Mouse (Mus musculus) adrenal gland, adult 18-20 months (tissue): ENCODE data around the gene Arhgap20. TPM values are rescaled to one million over a fixed set of nuclear protein-coding genes. Genes with fewer than 3 reads are reported as not detected.

Experiments
- DNase-seq, 2 experiments: peaks; one replicate each; pipeline ENCODE4 v3.0.0; 2021 to 2022; ENCODE audit warnings: low spot score in 2 of 2
- total RNA-seq, 2 experiments: library from RNA; stranded (reverse); gene quantifications; 1 replicate in 1 of 2; 2 replicates in 1 of 2; pipeline ENCODE4 v1.2.3; 2021

The Arhgap20 gene
- total RNA-seq, 2 experiments from 2014 or later = 1.1 to 3.5 TPM

DNA sequence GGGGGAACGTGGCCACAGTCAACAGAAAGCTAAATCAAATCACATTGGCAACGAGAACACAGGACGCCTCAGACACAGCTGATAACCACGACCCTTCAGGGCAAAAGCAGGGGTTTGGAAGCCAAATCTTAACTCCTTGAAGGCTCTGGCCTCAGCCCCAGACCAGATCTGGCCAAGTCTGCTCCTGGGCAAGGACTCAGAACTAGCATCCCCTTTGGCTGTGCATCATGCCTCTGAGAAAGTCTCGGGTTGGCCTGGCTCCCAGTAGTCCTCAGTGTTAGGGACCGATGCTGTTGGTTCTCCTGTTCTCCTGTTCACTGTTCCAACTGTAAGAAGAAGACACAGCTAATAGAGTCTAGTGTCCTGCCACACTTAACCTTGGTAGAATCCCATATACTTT, 30.1 kb downstream of the Arhgap20 start:
- no peak for DNase-seq

DNA sequence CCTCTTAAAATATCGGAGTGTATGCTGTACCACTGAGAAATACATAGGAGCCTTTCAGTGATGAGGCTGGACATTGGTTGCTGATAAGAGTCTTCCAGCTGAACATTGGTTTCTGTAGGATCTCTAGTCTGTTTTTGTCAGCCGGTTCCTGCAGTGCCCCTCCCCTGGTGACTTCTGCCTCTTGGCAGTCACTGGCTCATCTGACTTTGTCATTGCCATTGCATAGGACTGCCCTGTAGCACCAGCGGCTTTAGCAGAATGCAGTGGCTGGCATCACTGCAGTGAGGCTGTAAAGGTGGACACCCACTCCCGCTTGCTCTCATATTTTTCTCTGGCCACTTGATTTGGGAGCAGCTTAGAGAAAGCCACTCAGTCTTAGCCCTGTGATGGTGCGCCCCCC, 33.1 kb downstream of the Arhgap20 start:
- DNase-seq = no peak

DNA sequence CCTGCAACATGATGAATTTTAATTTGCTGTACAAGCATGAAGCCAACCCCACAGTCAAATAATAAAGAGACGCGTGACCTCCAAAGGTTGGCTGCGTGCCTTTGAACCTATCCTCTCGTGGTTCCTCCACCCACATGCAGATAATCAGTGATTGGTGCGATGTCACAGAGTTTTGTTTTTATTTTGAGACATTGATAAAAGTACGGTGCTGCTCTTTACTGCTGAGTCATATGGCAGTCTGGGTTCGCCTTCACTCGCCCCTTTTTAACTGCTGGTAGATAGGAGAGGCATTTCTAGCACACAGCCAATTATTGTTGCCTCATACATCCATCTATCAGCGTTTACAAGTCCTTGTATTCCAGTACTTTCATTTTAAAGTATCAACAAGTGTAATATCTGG, 34.0 kb downstream of the Arhgap20 start:
- DNase-seq = no peak

DNA sequence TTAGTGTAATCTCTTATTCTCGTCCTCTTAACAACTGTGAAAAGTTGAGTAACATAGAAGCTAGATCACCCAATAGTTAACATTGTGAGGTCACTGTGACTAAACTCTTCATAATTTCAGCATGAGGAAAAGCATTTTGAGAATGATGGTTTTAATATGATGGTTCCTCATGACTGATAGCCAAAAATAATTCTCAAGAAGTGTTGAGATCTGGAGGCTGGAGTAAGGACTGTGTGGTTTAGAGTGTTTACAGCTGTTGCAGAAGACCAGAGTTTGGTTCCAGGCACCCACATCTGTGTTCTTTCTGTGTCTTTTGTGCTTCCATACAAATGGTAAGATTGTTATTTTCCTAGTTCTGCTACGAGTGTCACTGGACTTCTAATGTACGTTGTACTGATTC, 42.1 kb downstream of the Arhgap20 start:
- DNase-seq = no peak

DNA sequence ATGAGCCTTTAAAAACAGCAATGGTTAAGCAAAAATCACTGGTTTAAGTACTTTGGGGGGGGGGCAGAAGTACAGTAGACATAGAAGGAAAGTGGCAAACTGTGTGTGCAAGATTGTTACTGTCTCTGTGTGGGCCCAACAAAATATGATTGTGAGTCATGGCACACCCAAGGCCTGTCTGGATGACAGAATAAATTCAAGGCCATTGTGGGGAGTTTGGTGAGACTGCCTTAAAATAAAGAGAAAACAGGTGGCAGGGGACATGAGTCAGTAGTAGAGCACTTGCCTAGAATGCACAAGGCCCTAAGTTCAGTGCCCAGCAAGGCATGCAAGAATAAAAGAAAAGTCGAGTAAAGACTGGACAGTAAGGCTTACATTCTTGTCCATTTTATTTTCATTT, 47.8 kb downstream of the Arhgap20 start:
- peak in 1 of 2 experiments; percentile 5 for DNase-seq

DNA sequence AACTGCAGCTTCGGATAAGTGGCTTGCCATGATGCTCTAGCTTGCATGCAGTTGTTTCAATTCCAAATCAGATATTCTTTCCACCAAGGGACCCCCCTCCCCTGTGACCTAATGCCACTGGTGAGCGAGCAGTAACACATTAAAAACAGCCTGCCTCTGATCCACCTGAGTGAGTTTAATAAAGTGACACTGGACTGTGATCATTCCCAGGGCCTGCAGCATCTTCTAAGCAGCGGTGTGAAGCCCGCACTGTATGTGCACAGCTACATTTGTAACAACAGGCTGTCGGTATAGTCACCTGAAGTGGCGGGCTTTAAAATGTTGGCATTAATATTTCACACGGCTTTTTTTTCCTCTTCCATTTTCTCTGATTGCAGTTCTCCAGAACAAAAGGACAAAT, 59.4 kb downstream of the Arhgap20 start:
- DNase-seq = no peak

DNA sequence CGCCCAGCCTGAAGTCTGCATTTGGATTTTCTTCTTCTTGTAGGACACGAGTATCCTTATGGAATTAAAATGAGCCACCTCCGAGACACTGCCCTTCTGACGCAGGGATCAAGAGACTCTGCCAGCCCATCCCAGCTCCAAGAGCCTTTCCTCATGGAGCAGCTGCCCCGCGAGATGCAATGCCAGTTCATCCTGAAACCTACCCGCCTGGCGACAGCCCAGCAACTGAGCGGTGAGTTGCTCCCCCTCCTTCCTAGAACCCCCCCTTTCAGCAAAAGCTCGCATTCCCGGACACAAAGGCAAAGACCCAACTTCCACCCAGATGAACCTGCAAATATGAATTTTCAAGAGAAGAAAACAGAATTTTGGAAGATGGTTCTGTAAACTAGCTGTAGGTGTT, 66.5 kb downstream of the Arhgap20 start:
- DNase-seq = no peak

DNA sequence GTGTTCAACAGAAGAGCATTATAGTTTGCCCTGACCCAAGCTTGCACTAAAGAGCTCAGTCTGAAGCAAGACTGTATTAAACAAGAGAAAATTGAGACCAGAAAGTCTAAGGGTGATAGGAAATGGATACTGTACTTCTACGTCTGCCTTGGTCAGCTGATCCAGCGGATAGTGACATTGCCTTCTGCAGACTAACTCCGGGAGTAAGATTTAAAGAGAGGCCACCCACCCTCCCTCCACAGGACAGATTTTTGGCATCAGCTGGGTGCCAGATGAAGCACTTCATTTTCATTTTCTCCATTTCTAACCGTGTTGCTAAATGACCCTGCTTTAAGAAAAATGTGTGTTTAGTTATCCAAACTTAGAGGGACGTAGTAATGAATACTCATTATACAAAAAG, 67.2 kb downstream of the Arhgap20 start:
- no peak for DNase-seq

DNA sequence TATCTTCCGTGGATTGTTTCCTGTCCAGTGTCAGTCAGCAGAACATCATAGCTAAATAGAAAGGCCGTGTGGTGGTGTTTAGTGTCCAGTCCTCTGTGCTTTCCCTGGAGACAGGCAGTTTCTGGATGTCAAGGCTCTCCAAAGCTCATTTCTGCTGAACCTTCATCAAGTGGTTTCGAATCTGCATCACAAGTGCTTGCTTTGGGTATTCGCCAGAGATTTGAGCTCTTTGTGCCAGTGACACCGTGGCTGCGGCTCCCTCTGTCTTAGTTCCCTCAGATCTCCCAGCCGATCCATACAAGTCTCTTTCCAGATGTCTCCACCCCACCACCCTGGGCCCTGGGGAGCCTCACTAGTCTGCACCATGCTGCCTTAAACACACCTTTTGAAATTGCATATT, 72.6 kb downstream of the Arhgap20 start:
- no peak for DNase-seq

DNA sequence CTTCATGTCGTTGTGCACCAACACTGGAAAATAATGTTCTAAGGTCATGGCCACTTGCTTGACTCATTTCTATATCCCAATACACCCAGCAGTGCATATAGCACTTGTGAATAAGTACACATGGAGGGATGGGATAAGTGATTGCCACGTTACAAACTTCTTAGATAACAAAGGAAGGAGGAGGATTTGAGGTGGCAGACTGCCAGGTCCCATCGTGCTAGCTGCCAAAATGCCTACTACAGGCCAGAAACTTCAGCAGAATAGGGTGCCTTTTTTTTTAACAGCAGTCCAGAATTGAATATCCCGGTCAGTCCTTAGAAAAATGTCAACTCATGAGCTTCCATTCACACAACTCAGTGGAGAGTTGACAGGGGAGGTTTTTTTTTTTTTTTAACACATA, 78.1 kb downstream of the Arhgap20 start:
- DNase-seq = peak; percentile 33 to 42

DNA sequence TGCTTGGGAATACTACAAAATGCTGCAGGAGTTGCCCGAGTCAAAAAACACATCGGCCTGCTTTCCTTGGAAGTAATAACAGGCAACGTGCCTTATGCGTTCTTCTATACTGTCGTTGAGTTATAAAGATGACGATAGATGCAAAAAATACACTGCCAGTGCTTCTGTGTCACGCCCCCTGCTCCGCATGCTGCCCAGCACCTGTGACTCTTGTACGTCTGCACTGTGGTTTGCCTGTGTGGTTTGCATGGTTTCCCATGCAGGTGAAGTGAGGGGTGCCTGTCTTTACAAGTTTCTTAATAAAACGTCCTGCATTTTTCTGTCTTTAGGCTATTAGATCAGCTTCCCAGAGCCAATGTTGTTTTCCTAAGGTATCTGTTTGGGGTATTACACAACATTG, 80.7 kb downstream of the Arhgap20 start:
- no peak for DNase-seq

DNA sequence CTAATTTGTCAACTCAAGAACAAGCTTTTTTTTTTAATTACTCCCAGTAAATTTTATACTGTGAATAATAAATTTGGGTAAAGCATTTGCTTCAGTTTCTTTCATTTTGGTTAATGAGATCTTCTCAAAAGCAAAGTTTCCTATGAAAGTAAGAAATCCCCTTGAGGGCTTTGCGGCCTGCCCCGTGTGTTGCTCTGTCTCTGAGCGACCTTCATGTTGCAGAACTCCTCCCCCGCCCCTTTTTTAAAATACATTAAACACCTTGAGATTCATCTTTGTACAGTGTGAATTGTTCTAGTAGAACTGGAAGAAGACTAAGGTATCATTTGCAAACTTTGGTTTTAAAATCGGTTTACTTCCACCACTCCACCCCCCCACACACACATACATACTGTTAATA, 88.6 kb downstream of the Arhgap20 start:
- DNase-seq = no peak

DNA sequence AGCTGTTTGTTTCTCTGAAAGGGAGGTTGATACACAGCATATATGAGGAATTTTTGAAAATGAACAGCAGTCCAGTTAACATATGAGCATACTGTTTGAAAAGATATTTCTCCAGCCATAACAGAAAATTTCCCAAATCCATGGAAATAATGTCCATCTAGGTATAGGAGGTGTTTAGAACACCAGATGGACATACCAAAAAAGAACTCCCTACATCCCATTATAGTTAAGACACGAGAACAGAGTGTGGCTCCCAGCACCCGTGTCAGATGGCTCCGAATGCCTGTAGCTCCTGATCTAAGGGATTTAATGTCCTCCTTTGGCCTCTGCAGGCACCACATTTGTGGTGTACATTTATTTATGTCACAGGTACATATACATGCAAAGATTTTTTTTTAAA, 99.1 kb downstream of the Arhgap20 start:
- DNase-seq = no peak

DNA sequence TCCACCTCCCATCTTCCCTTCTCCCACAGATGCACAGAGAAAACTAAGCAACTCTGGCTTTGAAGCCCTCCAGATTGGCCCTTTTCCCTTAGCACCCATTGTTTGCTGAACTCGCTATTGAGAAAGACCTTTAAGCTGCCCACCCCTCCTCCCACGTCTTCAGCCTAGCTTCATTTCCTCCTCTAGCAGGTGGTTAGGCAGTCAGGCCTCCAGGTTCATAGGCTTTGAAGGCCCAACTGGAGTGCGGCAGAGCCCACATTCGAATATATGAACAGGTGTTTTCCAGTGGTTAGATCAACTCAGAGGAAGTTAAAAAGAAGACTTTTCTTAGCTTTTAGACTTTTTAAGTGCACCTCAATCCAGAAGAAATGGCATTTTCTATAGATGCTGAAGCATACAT, 101.5 kb downstream of the Arhgap20 start:
- DNase-seq = no peak

DNA sequence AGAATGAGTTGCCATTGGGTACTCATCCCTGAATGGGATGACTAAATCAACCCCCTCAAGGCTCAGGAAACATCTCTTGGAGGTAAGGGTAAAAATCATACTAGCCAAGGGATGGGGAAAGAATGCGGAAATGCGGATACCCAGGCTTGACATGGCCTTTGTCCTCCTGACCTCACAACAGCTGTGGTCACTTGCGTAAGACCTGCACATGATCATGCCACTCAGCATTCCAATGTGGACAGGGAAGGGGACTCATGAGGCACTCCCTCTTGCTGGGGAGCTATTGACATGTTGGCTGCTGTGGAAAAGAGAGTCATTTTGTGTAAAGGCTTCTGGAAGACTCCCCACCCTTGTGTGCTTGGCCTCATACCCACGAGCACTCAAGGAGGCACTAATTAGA, 103.9 kb downstream of the Arhgap20 start:
- DNase-seq = no peak

DNA sequence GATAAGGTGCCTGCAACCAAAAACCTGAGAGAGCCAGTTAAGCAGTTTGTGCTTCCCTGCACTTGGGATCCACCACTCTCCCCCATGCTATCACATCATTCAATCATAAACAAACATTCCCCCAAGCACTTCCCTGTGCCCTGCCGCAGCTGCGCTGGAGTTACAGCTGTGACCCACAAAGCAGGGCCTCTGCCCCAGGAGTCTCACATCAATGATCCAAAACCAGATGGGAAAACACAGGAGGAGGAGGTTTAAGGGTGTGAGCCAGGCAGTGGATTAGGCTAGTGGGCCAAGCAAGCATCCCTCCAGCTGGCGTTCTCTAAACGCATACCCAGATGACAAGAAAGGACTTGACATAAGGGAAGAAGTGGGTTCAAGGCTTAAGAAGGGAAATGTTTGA, 109.2 kb downstream of the Arhgap20 start:
- no peak for DNase-seq

DNA sequence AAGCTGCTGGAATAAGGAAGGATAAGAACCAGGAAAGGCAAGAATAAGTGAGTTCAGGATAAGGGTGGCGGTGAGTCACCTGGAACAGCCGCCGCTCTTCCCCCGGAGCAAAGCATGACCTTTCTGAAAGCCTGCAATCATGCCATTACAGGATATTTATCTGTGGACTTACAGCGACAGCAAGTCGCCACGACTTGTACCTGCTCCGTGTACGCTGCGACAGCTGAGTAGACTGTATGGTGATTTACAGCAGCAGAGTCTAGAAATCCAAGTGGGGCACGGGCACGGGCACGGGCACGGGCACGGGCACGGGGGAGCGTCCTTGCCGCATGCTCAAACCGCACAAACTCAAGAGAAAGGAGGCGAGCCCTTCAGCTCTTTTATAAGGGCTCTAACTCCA, 110.4 kb downstream of the Arhgap20 start:
- DNase-seq = no peak

DNA sequence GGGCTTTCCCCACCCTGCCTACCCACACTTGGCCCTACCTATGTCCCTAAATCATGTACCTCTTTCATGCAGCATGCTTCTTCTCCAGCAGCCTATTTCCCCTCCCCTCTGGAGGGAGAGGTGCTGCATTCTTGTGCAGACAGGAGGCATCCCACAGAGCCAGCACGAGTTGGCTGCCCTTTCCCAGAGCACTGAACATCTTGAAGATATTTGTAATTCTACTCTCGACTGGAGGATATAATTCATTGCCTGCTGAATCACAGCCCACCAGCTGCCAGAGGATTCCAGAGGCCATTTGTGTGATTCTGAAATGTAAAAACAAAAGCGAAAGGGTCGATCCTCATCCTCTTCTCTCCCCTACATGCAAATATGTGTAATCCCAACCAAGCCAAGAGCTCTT, 116.2 kb downstream of the Arhgap20 start:
- peak in 1 of 2 experiments; percentile 12 for DNase-seq

DNA sequence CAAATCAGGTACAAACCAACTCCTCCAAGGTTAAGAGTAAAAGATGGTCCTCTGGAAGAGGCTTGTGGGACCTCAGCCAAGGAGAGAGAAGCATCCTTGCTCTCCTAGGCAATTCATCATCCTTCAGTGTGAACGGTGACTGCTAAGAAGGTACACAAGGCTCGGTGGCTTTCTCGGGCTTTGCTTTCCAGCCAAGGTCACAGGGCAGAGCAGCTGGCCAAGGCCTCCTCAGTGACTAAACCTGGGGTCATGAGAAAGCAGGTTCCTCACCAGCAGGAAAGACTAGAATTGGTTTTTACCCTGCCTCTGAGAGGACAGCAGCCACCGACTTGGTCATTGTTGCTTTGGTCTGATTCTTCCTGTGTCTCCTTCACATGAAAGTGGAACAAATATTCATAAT, 116.7 kb downstream of the Arhgap20 start:
- peak in 1 of 2 experiments; percentile 17 for DNase-seq

DNA sequence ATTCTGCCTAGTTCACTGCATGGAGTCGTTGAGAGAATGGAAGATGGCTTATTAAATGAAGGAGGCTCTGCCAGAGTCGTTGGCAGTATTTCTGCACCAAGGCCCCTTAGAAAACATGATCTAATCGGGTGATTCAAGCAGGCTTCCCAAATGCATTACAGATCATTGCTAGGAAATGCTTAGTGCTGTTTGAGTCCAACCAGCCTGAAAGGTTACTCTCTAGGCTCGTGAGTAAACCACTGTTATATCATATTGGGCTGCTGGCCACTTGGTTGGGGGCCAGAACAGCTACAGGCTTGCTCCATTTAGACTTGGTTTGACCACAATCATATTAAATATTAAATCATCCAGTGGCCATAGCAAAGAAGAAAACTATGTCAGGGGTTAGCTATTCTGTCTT, 118.2 kb downstream of the Arhgap20 start:
- DNase-seq = peak; percentile 40 to 53

DNA sequence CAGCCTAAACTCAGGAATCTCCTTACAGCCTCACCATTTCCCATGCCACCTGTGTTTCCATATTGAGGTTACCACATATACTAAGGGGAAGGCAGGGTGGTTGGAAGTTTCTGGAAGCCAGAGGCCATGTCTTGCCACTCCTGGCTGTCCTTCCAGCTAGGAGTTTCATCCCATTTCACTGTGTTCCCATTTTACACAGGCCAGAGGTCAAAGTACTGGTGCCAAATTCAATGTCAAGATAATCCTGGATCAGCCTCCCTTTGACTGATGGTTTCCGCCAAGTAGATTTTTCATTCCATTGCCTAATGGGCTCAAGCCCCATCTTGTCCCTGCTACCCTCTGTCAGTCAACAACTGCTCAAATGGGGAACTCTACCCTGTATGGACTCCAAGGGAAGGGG, 127.8 kb downstream of the Arhgap20 start:
- no peak for DNase-seq
